Mouse (Mus musculus): ENCODE measurements around the gene Bves. TPM values are rescaled to one million over a fixed set of nuclear protein-coding genes. Genes with fewer than 3 reads are reported as not detected.

The Bves gene
- polyA plus RNA-seq (2015; fragmentation: Illumina TruSeq; extraction: RNeasy Lipid Tissue Mini Kit (QIAGEN cat#74804); ENCODE audit: insufficient read depth, low read depth, low replicate concordance) = not detected

GRCm38 (mm10) chr10:45335434-45336422, at the start of gene Bves:
Bves (plus strand) TSS chr10:45335772.

Other genes with a start within 250 kb of the Bves start
- not detected for gene Popdc3, start 157.7 kb upstream of the Bves start, polyA plus RNA-seq (2015; fragmentation: Illumina TruSeq; extraction: RNeasy Lipid Tissue Mini Kit (QIAGEN cat#74804); ENCODE audit: insufficient read depth, low read depth, low replicate concordance)
- gene Lin28b, start 150.6 kb downstream of the Bves start, polyA plus RNA-seq (2015; fragmentation: Illumina TruSeq; extraction: RNeasy Lipid Tissue Mini Kit (QIAGEN cat#74804); ENCODE audit: insufficient read depth, low read depth, low replicate concordance) = not detected
- 3.9 TPM for gene Hace1, start 242.1 kb downstream of the Bves start, polyA plus RNA-seq (2015; fragmentation: Illumina TruSeq; extraction: RNeasy Lipid Tissue Mini Kit (QIAGEN cat#74804); ENCODE audit: insufficient read depth, low read depth, low replicate concordance)

All from pancreas, adult 10 weeks (tissue).